Mouse (Mus musculus) embryonic facial prominence, embryonic 10.5 days (tissue): ENCODE data around the gene Ier5. TPM values are rescaled to one million over a fixed set of nuclear protein-coding genes. Genes with fewer than 3 reads are reported as not detected.

Source experiments
- DNase-seq: peaks from one replicate; pipeline ENCODE4 v3.0.0-alpha.2; 2017; ENCODE audit warnings: low spot score
- H3K27ac ChIP-seq: fragments of 300-500 bp; sonication (generic); replicated peaks from 2 replicates; pipeline ENCODE4 v1.5.1; 2016; ENCODE audit warnings: mild to moderate bottlenecking
- H3K27me3 ChIP-seq: fragments of 300-500 bp; sonication (generic); replicated peaks from 2 replicates; pipeline ENCODE4 v1.6.1; 2016; ENCODE audit warnings: low read depth, mild to moderate bottlenecking; ENCODE audit not compliant: poor library complexity, severe bottlenecking
- H3K36me3 ChIP-seq: fragments of 300-500 bp; sonication (generic); replicated peaks from 2 replicates; pipeline ENCODE4 v1.6.1; 2016; ENCODE audit warnings: mild to moderate bottlenecking, moderate library complexity
- H3K4me1 ChIP-seq: fragments of 300-500 bp; sonication (generic); 2 replicates; pipeline ENCODE4 v1.6.1; 2016
- H3K4me3 ChIP-seq: fragments of 300-500 bp; sonication (generic); 2 replicates; pipeline ENCODE4 v1.5.1; 2016; ENCODE audit warnings: mild to moderate bottlenecking, moderate library complexity
- H3K9me3 ChIP-seq: fragments of 300-500 bp; sonication (generic); 2 replicates; pipeline ENCODE4 v1.6.1; 2016; ENCODE audit warnings: mild to moderate bottlenecking
- WGBS: fragments of 180-500 bp; shearing (Covaris S2); methylation state at CpG from one replicate; pipeline ENCODE4 v1.1.7; 2016; 5-methylcytosine and 5-hydroxymethylcytosine counted together
- polyA plus RNA-seq: library from polyadenylated mRNA; unstranded; fragments of >200 nt; fragmentation: Nextera tagmentation; extraction: Ambion mirVana; gene quantifications from 2 replicates; pipeline ENCODE4 v1.2.1, GENCODE M21; 2016

Gene Ier5
- polyA plus RNA-seq, 1 experiment from 2014 or later = 4.4 TPM

DNA sequence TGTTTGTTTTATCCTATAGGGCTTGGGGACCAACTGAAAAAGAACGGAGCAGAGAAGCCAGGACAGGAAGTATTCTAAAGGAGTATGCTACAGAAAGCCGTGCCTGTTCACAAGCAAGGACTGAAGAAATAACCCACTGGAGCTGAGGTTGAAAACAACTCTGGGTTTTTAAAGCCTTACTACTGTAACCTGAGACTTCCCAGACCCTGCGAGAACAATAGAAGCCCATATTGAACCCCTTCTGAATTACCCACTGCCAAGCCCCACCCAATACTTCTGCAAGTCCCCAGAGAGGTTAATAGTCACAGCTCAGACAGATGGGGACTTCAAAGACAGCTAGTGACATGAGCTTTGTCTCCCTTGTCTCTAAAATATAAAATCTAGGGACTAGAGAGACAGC lies 44.4 kb downstream of the Ier5 start:
- Histone ChIP-seq H3K27me3 (0 out of 2 replicates have a peak, but pooled peaks cover 12% of the 10 kb centered on the region), H3K27ac (peak overlapping the region; percentile 31; the same call in 1 of the 2 replicates), H3K36me3 (no peaks in the 10 kb centered on the region), H3K4me3 (no peak overlapping the region), H3K4me1 (peaks cover 65% of the 10 kb centered on the region), H3K9me3 (no peaks in the 10 kb centered on the region)
- WGBS = 37% methylated on average over 3 of the region's 3 CpGs
- DNase-seq = no peak

DNA sequence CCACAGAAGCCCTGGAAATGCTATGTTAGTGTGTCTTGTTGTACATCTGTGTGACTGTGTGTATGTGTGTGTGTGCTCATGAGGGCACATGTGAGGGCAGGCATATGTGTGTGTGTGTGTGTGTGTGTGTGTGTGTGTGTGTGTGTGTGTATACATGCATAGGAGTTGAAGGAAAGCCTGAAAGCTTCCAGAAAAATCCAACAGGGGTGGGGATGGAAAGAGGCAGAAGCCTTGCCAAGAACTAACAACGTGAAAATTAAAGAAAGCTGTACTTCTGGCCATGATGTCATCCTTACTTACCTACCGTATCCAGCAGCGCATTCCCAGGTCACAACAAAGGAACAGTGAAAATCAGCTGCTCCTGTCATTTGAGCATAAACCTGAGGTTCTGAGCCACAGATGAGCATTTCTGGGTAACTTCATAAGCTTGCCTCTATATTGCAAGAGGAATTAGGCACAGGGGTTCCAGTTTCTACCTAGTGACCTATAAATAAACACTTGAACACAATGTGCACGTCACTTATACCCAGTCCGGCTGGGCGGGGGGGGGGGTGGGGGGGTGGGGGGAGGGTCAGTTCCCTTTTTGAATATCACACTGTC lies 45.0 kb downstream of the Ier5 start:
- H3K36me3 ChIP-seq = no peaks in the 10 kb centered on the region
- peak overlapping the region; percentile 31 for H3K27ac ChIP-seq
- no peak for DNase-seq
- H3K4me1 ChIP-seq = peaks cover 66% of the 10 kb centered on the region
- WGBS = 53% methylated on average over 6 of the region's 6 CpGs
- 0 out of 2 replicates have a peak, but pooled peaks cover 12% of the 10 kb centered on the region for H3K27me3 ChIP-seq
- H3K9me3 ChIP-seq = no peaks in the 10 kb centered on the region
- H3K4me3 ChIP-seq = no peak overlapping the region

DNA sequence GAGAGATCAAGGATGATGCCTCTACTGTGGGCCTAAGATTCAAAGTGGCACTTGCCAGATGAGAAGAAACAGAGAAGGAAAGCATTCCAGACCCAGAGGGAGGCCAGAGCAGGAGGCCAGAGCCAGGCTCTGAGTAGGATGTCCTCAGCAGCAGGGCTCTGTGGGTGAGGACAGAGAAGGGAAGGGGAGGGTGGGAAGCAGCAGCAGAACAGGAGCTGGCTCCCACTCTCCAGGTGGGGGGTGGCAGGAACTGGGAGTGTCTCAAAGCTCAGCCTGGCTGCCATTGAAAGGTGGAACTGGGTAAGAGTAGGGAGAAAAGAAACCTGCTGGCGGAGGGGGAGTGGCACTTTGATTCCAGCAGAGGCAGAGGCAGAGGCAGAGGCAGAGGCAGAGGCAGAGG lies 46.1 kb downstream of the Ier5 start:
- DNase-seq = no peak
- WGBS = 84% methylated on average over 1 of the region's 1 CpGs
- H3K27me3 ChIP-seq = 0 out of 2 replicates have a peak, but pooled peaks cover 12% of the 10 kb centered on the region
- H3K27ac ChIP-seq = peak overlapping the region; percentile 83
- peaks cover 66% of the 10 kb centered on the region for H3K4me1 ChIP-seq
- no peaks in the 10 kb centered on the region for H3K36me3 ChIP-seq
- H3K4me3 ChIP-seq = no peak overlapping the region
- no peaks in the 10 kb centered on the region for H3K9me3 ChIP-seq

DNA sequence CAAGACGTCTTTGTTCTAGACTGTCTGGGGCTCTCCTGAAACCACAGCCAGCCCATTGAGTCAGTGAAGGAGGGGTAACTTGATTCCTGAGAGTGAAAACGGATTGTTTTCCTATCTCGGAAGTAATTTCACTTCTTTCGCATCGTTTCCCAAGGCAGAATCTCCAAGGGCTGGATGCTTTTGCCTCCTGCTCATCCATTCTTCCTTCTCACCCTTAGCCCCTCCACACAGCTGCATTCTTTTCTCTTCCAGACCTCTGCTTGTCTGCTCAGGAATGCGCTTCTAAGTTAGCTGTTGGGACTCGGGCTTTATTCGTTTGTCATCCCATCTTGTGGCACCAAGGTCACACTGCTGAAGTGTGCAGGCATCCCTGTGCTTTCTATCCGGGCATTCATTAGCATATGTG lies 46.7 kb downstream of the Ier5 start:
- peaks cover 63% of the 10 kb centered on the region for H3K4me1 ChIP-seq
- H3K4me3 ChIP-seq = no peak overlapping the region

DNA sequence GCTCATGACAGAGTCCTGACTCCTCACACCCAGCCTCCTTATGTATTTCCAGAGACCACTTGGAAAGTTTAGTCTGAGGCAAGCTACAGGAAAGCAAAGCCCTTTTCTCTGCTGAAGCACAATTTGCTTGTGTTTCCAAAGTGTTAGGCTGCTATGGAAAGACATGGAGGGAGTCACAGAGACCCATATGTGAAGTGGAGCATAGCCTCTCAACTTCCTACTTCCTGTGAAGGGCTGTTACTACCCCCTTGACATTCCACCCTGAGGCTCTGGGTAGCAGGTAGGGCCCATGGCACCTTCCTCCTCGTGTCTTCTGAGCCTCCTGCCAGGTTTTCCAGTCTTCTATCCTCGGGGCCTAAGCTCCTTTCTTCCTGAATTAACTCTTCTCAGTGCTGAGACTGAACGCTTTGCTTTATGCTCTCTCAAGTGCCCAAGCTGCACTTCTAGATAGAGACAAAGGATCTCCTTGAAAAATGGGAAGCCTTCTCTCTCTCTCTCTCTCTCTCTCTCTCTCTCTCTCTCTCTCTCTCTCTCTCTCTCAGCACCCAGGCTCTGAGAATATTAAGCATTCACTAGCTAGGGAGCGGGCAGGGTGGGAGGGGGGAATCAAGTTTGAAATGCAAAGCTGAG lies 47.2 kb downstream of the Ier5 start:
- H3K27ac ChIP-seq = peak overlapping the region; percentile 83
- no peaks in the 10 kb centered on the region for H3K9me3 ChIP-seq
- H3K4me3 ChIP-seq = no peak overlapping the region
- H3K27me3 ChIP-seq = 0 out of 2 replicates have a peak, but pooled peaks cover 4% of the 10 kb centered on the region
- no peak for DNase-seq
- no peaks in the 10 kb centered on the region for H3K36me3 ChIP-seq
- peaks cover 63% of the 10 kb centered on the region for H3K4me1 ChIP-seq
- WGBS = 24% methylated on average over 4 of the region's 4 CpGs

More for the DNA sequence above, 46.7 kb downstream of the Ier5 start:
- Histone ChIP-seq H3K27ac (peak overlapping the region; percentile 83), H3K9me3 (no peaks in the 10 kb centered on the region), H3K36me3 (no peaks in the 10 kb centered on the region), H3K27me3 (0 out of 2 replicates have a peak, but pooled peaks cover 9% of the 10 kb centered on the region)
- 19% methylated on average over 9 of the region's 9 CpGs for WGBS
- DNase-seq = no peak

DNA sequence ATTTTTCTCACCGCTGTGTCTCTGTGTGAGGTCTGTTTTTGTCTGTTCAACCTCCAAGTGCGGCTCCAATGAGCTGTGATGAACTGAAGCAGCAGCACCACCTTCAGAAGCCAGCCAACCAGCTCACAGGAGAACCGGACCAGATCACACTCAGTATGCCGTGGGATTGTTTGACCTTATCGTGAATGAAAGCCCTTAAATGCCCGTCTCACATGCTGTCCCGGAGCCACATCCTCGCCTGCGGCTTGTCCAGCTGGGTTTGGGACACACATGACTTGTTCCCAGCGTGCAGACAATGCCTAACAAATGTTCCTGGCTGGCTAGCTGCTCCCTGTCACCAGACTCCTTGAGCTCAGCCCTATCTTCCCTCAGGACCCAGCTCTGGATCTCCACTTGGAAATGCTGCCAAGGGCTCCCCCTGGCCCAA lies 47.7 kb downstream of the Ier5 start:
- WGBS = 64% methylated on average over 10 of the region's 10 CpGs
- no peak overlapping the region for H3K4me3 ChIP-seq
- no peaks in the 10 kb centered on the region for H3K9me3 ChIP-seq
- H3K27me3 ChIP-seq = no peaks in the 10 kb centered on the region
- H3K36me3 ChIP-seq = no peaks in the 10 kb centered on the region
- H3K27ac ChIP-seq = peak overlapping the region; percentile 83
- DNase-seq = no peak
- peaks cover 63% of the 10 kb centered on the region for H3K4me1 ChIP-seq

DNA sequence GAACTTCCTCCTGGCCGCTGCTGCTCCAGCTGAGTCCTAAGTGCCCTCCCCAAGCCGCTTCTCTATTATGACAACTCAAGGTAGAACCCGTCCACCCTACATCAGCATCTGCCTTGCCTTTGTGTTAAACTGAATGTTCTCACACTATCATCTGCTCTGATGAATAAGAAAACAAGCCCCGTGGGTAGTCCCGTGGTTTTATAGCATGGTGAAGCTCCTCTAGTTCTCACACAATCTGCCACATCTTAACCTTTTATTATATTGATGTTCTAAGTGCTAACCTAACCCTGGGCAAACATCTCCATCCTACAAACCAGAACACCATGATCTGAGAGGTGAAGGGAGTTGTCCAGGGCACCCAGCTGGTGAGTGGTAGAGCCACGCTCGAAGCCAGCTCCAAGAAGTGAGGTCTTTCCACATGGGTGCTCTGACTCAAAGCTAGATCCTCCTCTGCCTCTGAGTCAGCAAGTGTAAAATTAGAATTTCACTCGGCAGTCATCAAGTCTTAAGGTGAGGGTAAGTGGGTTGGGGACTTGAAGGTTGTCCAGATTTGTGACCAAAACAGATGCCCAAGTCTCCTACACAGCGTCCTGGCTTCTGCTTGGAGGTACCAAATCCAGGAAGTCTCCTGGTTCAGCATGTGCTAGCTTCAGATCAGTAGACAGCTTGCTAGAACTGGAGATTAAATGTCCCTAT lies 48.4 kb downstream of the Ier5 start:
- Histone ChIP-seq H3K36me3 (no peaks in the 10 kb centered on the region), H3K9me3 (no peaks in the 10 kb centered on the region), H3K27me3 (no peaks in the 10 kb centered on the region), H3K4me1 (peaks cover 62% of the 10 kb centered on the region), H3K27ac (peak overlapping the region; percentile 83), H3K4me3 (no peak overlapping the region)
- WGBS = 90% methylated on average over 9 of the region's 9 CpGs
- DNase-seq = no peak

DNA sequence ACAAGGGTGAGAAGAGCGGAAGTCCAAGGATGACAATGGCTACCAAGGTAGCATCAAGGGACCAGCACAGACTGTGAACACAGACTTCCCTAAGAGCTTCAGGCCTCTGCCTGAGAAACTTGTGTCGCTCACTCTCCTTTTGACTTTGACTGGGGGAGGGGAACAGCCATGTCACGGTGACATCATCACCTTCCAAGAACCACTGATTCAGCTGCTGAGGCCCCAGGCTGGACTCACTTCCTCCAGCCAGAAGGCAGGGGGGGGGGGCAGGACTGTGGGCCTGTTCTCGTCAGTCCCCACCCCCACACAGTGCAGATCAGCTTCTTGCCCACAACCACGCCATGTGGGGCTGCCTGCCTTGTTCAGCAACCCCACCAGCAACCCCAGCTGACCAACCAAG lies 49.3 kb downstream of the Ier5 start:
- H3K36me3 ChIP-seq = no peaks in the 10 kb centered on the region
- peak overlapping the region; percentile 83 for H3K27ac ChIP-seq
- no peaks in the 10 kb centered on the region for H3K9me3 ChIP-seq
- H3K4me1 ChIP-seq = peaks cover 58% of the 10 kb centered on the region
- DNase-seq = peak; percentile 76
- no peaks in the 10 kb centered on the region for H3K27me3 ChIP-seq
- WGBS = 38% methylated on average over 5 of the region's 5 CpGs
- 0 out of 2 replicates have a peak overlapping the region, but pooled peaks have one; percentile 11 for H3K4me3 ChIP-seq

DNA sequence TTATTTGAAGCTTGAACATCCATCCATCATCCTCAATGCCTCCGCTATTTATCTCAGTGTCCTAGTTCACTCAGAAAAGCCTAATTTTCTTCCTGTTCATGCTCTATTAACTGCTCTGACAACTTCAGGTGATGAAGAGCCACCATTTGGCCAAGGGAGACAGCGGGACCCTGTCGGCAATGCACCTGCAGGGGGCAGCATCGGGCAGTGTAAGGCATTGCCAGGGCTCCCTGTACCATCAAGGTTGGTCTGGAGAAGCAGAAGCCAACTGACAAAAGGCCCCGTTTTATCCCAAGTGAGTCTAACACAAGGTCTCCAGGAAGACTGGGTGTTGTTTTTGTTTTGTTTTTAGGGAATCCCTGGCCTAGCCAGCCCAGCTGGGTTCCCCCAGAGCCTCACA lies 50.5 kb downstream of the Ier5 start:
- no peak overlapping the region for H3K4me3 ChIP-seq
- no peaks in the 10 kb centered on the region for H3K9me3 ChIP-seq
- no peaks in the 10 kb centered on the region for H3K27me3 ChIP-seq
- DNase-seq = peak; percentile 91
- H3K27ac ChIP-seq = peak overlapping the region; percentile 79
- WGBS = 6% methylated on average over 5 of the region's 5 CpGs
- peaks cover 46% of the 10 kb centered on the region for H3K4me1 ChIP-seq
- H3K36me3 ChIP-seq = no peaks in the 10 kb centered on the region

Other genes starting within 250 kb of the Ier5 start
- gene Cacna1e, start 215.1 kb downstream of the Ier5 start, polyA plus RNA-seq = 0.72 and 1.0 TPM in 2 replicates
- 1.2 and 1.4 TPM in 2 replicates for gene Mr1, start 47.2 kb upstream of the Ier5 start, polyA plus RNA-seq
- gene Stx6, start 59.1 kb upstream of the Ier5 start, polyA plus RNA-seq = 85.0 and 88.9 TPM in 2 replicates
- gene BC034090, start 144.8 kb upstream of the Ier5 start, polyA plus RNA-seq = 5.3 and 5.7 TPM in 2 replicates